Mouse (Mus musculus): ENCODE results near the gene Olfr69. TPM values are rescaled to one million over a fixed set of nuclear protein-coding genes. Genes with fewer than 3 reads are reported as not detected.

Gene Olfr69
- not detected in 2 replicates for polyA plus RNA-seq (2015; fragmentation: Nextera tagmentation; extraction: Ambion mirVana)

DNA sequence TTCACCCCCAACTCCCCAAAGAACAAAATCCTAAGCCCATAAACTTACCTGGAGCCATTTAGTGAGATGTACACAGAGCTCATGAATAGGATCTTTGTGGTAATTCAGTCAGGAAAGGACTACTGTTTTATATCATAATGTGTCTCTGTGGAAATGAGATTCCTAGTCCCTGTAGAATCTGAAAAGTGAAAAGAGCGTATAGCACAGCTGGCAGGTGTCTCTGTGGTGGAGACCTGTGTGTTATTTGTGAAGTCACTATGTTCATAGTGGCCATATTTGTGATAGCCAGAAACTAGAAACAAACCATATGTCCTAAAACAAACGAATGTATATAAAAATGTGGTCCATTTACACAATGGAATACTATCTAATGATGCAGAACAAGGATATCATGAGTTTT, at the start of gene Olfr69:
TSS of gene Olfr69 (minus strand) at position 101 of the 400 bp plus-strand sequence.

DNA sequence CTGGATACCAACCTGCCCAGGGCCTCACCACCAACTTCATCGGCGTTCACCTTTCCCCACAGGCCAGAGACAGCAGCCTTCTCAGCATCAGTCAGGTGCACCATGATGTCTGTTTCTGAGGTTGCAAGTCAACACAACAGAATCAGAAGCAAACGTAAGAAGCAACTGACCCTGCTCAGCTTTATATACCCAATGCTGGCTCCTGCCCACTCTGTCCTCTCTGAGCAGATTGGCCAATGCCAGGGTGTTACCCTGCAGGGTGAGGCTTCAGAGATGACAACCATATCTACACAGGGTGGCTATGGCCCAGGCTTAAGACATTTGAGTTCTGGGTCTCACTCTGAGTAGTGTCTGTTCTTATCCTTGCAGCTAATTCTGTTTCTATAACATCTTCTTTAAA, 42.4 kb upstream of the Olfr69 start, which contains the start of gene Hbb-bt:
TSS of gene Hbb-bt (minus strand) at position 231 of the 400 bp plus-strand sequence.

DNA sequence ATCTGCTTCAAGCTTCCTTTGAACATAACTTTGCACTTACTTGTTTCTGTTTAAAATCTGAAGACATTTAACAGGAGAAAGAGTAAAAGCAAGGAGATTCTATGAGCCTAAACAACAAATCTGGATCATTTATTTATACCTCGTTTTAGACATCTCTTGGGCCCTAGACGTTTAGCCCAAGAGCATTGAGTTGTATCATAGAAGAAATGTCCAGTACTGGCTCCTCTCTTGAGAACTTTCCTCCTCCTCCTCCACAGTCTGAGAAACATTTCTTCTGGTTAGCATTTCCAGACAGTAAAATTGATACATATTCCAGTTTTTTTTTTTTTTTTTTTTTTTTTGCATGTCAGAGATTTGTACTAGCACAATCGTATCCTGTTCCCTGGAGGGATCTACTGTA, 20.3 kb upstream of the Olfr69 start, which contains the start of gene Olfr67:
TSS of gene Olfr67 (minus strand) at position 101 of the 400 bp plus-strand sequence.

DNA sequence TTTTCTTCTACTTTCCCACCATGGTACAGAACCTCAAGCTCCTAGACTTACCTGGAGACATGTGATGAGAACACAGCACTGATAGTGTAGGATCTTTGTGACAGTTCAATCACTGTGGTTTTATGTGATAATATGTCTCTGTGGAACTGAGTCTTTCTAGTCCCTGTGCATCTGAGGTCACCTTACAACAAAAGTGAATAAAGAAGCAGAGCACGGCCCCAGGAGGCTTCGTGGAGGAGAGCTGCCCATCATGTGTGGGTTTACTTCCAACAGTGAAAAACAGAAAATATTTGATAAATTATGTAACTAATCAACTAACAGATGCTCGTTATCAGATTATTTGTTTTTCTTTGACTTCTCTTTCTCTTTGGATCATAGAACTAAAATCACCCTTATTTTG, 8.2 kb upstream of the Olfr69 start, which contains the start of gene Olfr68:
TSS of gene Olfr68 (minus strand) at position 101 of the 400 bp plus-strand sequence.

DNA sequence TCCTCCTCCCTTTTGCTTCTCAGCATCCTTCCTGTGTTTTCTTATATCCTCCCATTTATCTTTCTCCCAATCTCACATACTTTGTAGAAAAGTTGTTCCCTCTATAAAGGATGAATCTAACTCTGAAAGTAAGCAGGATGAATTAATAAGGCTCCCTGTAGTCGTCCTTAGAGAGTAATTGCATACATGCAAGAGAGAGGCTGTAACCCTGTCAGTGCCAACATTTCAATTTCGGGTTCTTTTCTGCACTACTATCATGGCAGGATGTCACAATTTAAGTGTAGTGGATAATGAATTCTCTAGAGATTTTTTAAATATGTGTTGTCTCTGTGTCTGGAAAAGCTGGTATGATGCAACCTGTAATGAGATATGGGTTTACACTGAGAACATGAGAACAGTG, 14.2 kb downstream of the Olfr69 start, which contains the start of gene Olfr630:
TSS of gene Olfr630 (minus strand) at position 101 of the 400 bp plus-strand sequence.

DNA sequence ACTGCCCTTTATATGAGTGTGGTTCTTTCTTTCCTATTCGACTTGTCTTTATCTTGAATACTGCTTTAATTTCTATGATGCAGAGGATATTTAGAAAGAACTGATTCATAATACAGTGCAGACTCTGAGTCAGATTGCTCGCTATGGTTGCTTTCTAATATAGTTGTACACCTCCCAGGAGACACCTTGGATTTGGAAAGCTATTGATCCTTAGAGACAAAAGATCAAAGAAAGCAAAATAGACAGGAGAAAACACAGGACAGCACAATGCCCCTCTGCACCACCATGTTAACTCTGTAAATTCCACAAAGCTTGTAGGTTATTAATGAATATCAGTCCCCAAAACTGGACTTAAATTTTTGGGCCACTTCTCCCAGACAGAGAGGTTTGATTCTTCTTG, 26.6 kb downstream of the Olfr69 start, which contains the start of gene Olfr629:
TSS of gene Olfr629 (minus strand) at position 101 of the 400 bp plus-strand sequence.

DNA sequence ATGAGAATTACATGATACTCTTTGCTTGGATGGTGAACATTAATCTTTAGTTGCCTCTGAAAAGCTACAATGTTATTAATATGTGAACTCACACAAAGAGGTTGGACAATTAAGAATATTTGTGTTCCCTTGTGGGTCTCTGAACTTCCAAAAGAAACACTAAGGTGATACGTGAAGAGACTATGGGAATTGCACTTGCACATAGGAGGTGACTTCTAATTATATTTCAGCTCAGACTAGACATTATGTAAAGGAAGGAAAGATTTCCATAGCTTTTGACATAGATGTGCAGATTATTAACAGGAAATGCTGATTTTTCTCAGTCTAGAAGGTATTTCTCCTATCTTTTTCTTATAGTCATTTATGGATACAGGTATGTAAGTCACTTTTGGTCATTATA, 41.3 kb downstream of the Olfr69 start, which contains the start of gene Olfr628:
TSS of gene Olfr628 (plus strand) at position 301 of the 400 bp plus-strand sequence.

Other genes with a start within 250 kb of the Olfr69 start
- gene Olfr612, start 228.9 kb downstream of the Olfr69 start, polyA plus RNA-seq (2015; fragmentation: Nextera tagmentation; extraction: Ambion mirVana), result not detected in 2 replicates
- not detected in 2 replicates for gene Olfr613, start 223.5 kb downstream of the Olfr69 start, polyA plus RNA-seq (2015; fragmentation: Nextera tagmentation; extraction: Ambion mirVana)
- not detected in 2 replicates for gene Olfr615, start 215.5 kb downstream of the Olfr69 start, polyA plus RNA-seq (2015; fragmentation: Nextera tagmentation; extraction: Ambion mirVana)
- not detected in 2 replicates for gene Olfr616, start 202.5 kb downstream of the Olfr69 start, polyA plus RNA-seq (2015; fragmentation: Nextera tagmentation; extraction: Ambion mirVana)
- not detected in 2 replicates for gene Olfr617, start 198.5 kb downstream of the Olfr69 start, polyA plus RNA-seq (2015; fragmentation: Nextera tagmentation; extraction: Ambion mirVana)
- not detected in 2 replicates for gene Olfr618, start 181.5 kb downstream of the Olfr69 start, polyA plus RNA-seq (2015; fragmentation: Nextera tagmentation; extraction: Ambion mirVana)
- not detected in 2 replicates for gene Olfr619, start 171.0 kb downstream of the Olfr69 start, polyA plus RNA-seq (2015; fragmentation: Nextera tagmentation; extraction: Ambion mirVana)
- gene Olfr620, start 159.1 kb downstream of the Olfr69 start, polyA plus RNA-seq (2015; fragmentation: Nextera tagmentation; extraction: Ambion mirVana), result not detected in 2 replicates
- not detected in 2 replicates for gene Olfr622, start 128.9 kb downstream of the Olfr69 start, polyA plus RNA-seq (2015; fragmentation: Nextera tagmentation; extraction: Ambion mirVana)
- not detected in 2 replicates for gene Olfr623, start 107.9 kb downstream of the Olfr69 start, polyA plus RNA-seq (2015; fragmentation: Nextera tagmentation; extraction: Ambion mirVana)
- gene Olfr624, start 100.4 kb downstream of the Olfr69 start, polyA plus RNA-seq (2015; fragmentation: Nextera tagmentation; extraction: Ambion mirVana), result 0.04 TPM in 2 replicates
- not detected in 2 replicates for gene Olfr625-ps1, start 88.9 kb downstream of the Olfr69 start, polyA plus RNA-seq (2015; fragmentation: Nextera tagmentation; extraction: Ambion mirVana)
- gene Olfr243, start 56.9 kb downstream of the Olfr69 start, polyA plus RNA-seq (2015; fragmentation: Nextera tagmentation; extraction: Ambion mirVana), result not detected in 2 replicates
- gene Olfr628, start 41.2 kb downstream of the Olfr69 start, polyA plus RNA-seq (2015; fragmentation: Nextera tagmentation; extraction: Ambion mirVana), result not detected in 2 replicates
- gene Olfr629, start 26.7 kb downstream of the Olfr69 start, polyA plus RNA-seq (2015; fragmentation: Nextera tagmentation; extraction: Ambion mirVana), result not detected in 2 replicates
- gene Olfr630, start 14.3 kb downstream of the Olfr69 start, polyA plus RNA-seq (2015; fragmentation: Nextera tagmentation; extraction: Ambion mirVana), result not detected in 2 replicates
- not detected in 2 replicates for gene Olfr68, start 8.1 kb upstream of the Olfr69 start, polyA plus RNA-seq (2015; fragmentation: Nextera tagmentation; extraction: Ambion mirVana)
- gene Olfr67, start 20.2 kb upstream of the Olfr69 start, polyA plus RNA-seq (2015; fragmentation: Nextera tagmentation; extraction: Ambion mirVana), result not detected in 2 replicates
- 239 and 288 TPM in 2 replicates for gene Hbb-bt, start 42.4 kb upstream of the Olfr69 start, polyA plus RNA-seq (2015; fragmentation: Nextera tagmentation; extraction: Ambion mirVana)
- gene Hbb-bs, start 56.5 kb upstream of the Olfr69 start, polyA plus RNA-seq (2015; fragmentation: Nextera tagmentation; extraction: Ambion mirVana), result 1,091 and 1,331 TPM in 2 replicates
- not detected in 2 replicates for gene Hbb-bh2, start 68.9 kb upstream of the Olfr69 start, polyA plus RNA-seq (2015; fragmentation: Nextera tagmentation; extraction: Ambion mirVana)
- not detected in 2 replicates for gene Hbb-bh1, start 71.6 kb upstream of the Olfr69 start, polyA plus RNA-seq (2015; fragmentation: Nextera tagmentation; extraction: Ambion mirVana)
- gene Hbb-y, start 81.6 kb upstream of the Olfr69 start, polyA plus RNA-seq (2015; fragmentation: Nextera tagmentation; extraction: Ambion mirVana), result 0.77 TPM in 1 of 2 replicates, not detected in the other
- gene Olfr66, start 114.7 kb upstream of the Olfr69 start, polyA plus RNA-seq (2015; fragmentation: Nextera tagmentation; extraction: Ambion mirVana), result not detected in 2 replicates
- gene Olfr64, start 122.9 kb upstream of the Olfr69 start, polyA plus RNA-seq (2015; fragmentation: Nextera tagmentation; extraction: Ambion mirVana), result not detected in 2 replicates
- not detected in 2 replicates for gene Olfr65, start 131.9 kb upstream of the Olfr69 start, polyA plus RNA-seq (2015; fragmentation: Nextera tagmentation; extraction: Ambion mirVana)
- not detected in 2 replicates for gene Olfr631, start 157.2 kb upstream of the Olfr69 start, polyA plus RNA-seq (2015; fragmentation: Nextera tagmentation; extraction: Ambion mirVana)
- gene Olfr632, start 162.8 kb upstream of the Olfr69 start, polyA plus RNA-seq (2015; fragmentation: Nextera tagmentation; extraction: Ambion mirVana), result not detected in 2 replicates
- not detected in 2 replicates for gene Olfr633, start 172.8 kb upstream of the Olfr69 start, polyA plus RNA-seq (2015; fragmentation: Nextera tagmentation; extraction: Ambion mirVana)
- not detected in 2 replicates for gene Olfr635, start 199.6 kb upstream of the Olfr69 start, polyA plus RNA-seq (2015; fragmentation: Nextera tagmentation; extraction: Ambion mirVana)
- not detected in 2 replicates for gene Olfr638, start 227.2 kb upstream of the Olfr69 start, polyA plus RNA-seq (2015; fragmentation: Nextera tagmentation; extraction: Ambion mirVana)
- gene Olfr639, start 245.7 kb upstream of the Olfr69 start, polyA plus RNA-seq (2015; fragmentation: Nextera tagmentation; extraction: Ambion mirVana), result 0.04 TPM in 1 of 2 replicates, not detected in the other

Data from neural tube, postnatal 0 days (tissue).